Mouse (Mus musculus) left cerebral cortex, postnatal 25 days (tissue): ENCODE results near the gene Ccdc78. TPM values are rescaled to one million over a fixed set of nuclear protein-coding genes. Genes with fewer than 3 reads are reported as not detected.
"Not testable (repeated sequence)": the region's sequence is repeated elsewhere in the genome, so short reads cannot be mapped to it uniquely, and the experiment has no call there.

Experiments used
- DNase-seq, 2 experiments: peaks; one replicate each; pipeline ENCODE4 v3.0.0; 2022; ENCODE audit warnings: low spot score in 2 of 2, mixed read lengths in 1 of 2
- intact Hi-C: fragments of 180-260 bp; cut with DNase I; formaldehyde crosslinking; loops from one replicate; pipeline ENCODE4 v1.15.1; 2025
- total RNA-seq, 2 experiments: library from RNA; stranded (reverse); gene quantifications; 2 replicates each; pipeline ENCODE4 v1.2.3; 2021

Ccdc78 gene
- under 1 TPM in 1 of 2 experiments, not detected in 1; 0.21 TPM for total RNA-seq

DNA sequence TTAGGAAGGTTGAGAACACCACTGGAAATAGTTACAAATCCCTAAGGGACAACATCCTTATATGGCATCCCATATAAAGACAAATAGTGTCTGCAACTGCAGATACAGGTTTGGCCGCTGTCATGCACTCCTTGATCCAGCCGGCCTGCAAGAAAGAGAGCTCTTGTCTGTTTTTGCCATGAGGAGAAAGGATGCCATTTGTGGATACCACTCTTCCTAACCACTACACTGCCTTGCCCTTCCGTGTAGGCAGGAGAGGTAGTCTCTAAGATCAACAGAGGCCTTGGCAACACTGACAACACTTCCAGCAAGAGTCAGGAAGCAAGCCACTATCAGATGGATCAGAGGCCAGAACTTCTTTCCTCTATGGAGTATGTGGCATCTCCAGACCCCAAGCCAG lies at the start of gene Ccdc78:
Gene Ccdc78, plus strand, starts transcription at position 301 of the 400 bp plus-strand sequence.
- intact Hi-C loops: no loop called here
- no peak for DNase-seq

DNA sequence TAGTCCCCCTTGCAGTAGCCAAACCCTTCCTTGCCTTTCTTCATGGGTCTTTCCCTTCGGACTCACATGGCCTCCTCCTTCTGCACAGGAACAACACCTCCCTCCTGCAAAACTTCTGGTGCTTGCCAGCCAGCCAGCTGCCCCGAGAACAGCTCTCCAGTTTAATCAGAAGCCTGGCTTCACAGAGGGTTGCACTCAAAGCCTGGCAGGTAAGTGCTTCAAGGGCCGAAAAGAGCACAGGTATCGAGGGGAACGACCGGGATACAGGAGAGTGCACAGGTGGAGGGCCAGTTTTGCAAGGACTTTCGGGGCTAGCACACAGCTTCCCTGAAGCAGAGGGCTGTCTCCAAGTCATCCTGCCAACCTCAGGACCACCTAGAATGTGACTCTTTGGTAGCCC lies 47.5 kb upstream of the Ccdc78 start:
- DNase-seq: no peak
- intact Hi-C loops: no loop called here

DNA sequence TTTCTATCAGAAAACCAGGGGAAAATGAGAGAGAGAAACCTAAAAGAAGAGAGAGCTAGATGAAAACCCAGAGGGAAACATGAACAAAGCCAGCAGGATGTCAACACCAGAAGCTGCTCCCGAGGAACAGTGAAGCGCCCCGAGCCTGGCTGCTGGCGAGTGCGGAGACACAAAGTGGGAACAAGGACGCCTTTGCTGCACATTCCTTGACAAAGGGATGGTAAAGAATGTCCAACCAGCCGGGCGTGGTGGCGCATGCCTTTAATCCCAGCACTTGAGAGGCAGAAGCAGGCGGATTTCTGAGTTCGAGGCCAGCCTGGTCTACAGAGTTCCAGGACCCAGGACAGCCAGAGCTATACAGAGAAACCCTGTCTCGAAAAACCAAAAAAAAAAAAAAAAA lies 44.9 kb upstream of the Ccdc78 start:
- DNase-seq: not testable (repeated sequence)
- intact Hi-C loops: loop anchor here (10.0 kb wide), 1 partner anchor 917 kb away; no protein-coding TSS in a partner anchor

DNA sequence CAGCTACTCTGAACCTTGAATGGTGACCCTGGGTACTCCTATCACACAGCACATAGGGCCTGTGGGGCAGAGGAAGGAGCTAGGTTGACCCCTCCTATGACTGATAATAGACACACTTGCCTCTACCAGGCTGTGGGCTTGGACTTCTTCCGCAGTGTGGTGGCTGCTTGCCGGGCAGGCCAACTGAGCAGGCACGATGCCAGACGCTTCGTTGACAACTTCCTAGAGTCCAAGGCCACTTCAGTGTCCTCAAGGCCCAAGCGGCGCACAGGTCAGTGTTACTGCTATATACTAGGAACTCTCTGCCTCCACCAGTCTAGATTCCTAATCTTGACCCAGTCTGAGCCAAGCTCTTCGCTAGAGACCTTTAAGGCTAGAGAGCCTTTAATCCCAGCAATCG lies 42.5 kb upstream of the Ccdc78 start:
- intact Hi-C loops: loop anchor here (10.0 kb wide), 1 partner anchor 919 kb away; no protein-coding TSS in a partner anchor
- no peak for DNase-seq

DNA sequence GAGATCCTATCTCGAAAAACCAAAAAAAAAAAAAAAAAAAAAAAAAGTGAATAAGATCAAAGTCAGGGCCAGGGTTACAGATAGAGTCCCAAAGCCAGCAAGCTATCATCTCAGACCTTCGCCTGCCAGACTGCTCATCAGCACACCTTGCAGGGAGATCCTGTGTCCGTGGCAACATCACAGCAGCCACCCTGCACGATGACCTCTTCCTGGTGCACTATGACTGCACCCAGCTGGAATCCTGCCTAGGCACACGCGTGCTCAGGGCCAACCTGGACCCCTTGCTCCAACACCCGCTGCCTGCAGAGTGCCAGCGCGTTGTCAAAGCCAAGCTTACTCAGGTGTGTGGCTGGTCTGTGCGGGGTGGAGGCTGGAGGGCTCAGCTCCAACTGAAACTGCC lies 42.1 kb upstream of the Ccdc78 start:
- intact Hi-C loops: loop anchor here (10.0 kb wide), 1 partner anchor 920 kb away; no protein-coding TSS in a partner anchor
- DNase-seq: no peak

DNA sequence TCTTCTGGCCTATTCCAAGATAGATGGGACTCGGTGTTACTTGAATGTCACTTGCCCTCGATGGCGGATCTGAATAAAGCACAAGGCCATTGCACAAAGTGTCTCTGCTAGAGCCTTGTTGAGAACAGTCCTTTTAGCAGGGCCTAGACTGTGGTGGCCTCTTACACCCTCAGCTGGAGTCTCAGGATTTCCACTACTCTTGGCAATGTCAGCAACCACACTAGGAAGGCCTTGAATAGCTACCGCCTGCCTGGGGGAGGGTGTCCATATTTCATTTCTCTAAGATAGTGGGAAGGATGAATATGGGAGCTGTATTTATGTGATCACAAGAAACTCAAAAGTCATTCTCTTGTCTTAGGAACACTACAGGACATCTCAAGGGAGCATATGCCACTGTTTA lies 38.1 kb upstream of the Ccdc78 start:
- intact Hi-C loops: loop anchor here (10.0 kb wide), 1 partner anchor 923 kb away; no protein-coding TSS in a partner anchor
- peak in 1 of 2 experiments; percentile 47 for DNase-seq

DNA sequence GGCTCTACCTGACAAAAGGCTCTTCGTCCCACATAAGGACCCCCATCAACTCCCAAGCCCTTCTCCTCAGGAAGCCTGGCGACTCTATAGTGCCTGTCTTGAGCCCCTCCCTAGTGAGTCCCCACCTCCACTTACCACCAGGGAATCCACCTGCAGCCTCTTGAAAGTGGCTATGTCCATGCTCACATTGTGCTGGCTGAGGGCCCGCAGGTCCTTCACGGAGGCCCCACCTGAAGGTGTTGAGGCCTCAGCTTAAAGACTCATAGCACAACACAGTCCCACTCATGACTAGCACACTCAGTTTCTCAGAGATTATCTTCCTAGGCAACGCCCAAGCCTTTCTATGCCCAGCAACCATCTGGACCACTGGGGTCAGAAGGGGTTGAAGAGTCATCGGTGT lies 37.1 kb upstream of the Ccdc78 start:
- DNase-seq: no peak
- intact Hi-C loops: loop anchor here (10.0 kb wide), 1 partner anchor 925 kb away; no protein-coding TSS in a partner anchor

DNA sequence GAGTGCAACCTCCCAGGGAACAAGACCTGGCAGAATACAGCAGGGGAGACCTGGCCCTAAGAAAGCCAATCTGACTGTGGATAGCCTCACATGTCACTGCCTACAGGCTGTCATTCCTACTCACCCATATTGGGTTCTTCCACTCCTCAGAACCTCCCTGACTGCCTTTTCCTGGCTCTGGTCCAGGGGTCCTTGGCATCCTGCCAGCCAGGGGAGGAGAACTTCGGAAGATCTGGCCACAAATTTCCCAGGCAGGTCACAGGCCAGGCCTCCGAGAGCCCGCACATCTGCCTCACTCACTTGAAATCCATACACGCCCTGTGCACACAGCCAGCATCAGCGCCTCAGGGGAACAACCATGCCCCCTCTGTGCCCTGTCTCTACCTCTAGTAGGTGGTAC lies 34.9 kb upstream of the Ccdc78 start:
- peak in 1 of 2 experiments; percentile 19 for DNase-seq
- intact Hi-C loops: no loop called here

DNA sequence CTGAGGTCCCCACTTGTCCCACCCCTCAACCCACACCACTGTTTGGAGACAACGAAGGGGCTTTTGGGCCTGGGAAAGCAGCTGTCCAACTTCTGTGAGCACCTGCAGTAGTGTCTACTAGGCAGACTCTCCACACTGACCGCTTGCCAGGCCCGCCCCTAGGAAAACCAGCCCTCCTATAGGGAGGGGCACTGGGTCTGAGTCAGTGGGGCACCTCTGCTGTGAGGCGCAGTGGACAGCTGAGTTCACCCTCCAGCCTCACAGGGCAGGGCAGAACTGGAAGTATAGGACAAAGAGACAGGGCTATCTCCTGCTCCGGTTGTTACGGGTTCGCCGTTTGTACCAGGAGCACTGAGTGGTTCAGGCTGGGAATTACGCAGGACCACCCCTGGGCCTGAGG lies 32.1 kb upstream of the Ccdc78 start, which contains the start of gene Msln:
Gene Msln, minus strand, starts transcription at position 138 of the 400 bp plus-strand sequence.
- DNase-seq: no peak
- intact Hi-C loops: no loop called here

DNA sequence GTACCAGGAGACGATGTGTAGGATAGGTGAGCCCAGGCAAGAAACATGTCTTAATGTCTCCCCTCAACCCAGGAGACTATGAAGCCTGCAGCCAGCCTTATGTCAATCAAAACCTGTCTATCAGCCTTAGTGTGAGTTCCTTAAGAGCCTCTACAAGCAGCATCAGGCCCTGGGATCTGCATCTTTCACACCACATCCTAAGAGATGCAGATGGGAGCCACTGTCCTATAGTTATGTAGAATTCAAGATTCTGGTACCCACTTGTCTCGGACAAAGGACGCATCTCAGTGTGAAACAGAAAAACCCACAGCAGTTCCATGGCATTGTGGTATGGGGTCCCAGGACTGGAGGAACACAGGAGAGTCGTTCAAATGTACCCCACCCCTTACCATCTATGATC lies 31.3 kb upstream of the Ccdc78 start:
- DNase-seq: no peak
- intact Hi-C loops: no loop called here

DNA sequence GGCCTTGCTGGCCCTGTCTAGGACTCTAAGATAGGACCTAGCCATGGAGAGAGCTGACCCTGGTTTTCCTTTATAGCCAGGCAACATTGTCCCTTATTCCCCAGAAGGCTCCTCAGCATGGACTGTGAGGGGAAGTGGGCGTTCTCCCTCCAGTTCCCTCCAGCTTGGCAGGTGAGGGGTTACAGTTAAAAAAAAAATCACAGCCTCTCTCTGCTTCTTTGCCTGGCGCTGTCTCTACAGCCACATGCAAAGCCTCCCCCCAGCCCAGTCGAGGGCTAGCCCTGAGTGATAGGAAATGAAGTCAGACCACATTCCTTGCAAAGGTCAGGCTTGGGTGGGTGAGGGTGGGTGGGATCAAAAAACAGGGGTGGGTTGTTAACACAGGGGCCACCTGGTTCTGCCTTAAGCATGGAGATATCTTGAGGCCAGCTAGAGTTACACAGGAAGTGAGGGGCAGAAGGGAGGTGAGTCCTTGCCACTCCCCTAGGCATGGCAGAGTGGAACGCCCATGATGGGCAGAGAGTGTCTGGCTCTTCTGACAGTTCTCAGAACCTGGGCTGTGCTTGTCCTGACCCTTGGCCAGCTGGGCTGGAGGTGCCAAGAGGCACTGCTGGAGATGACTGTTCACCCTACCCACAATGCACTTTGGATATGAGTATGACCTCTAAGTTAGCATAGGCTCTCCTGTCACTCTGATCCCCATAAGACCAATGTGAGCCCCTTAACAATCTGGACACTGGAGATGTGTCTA lies 30.6 kb upstream of the Ccdc78 start:
- intact Hi-C loops: no loop called here

DNA sequence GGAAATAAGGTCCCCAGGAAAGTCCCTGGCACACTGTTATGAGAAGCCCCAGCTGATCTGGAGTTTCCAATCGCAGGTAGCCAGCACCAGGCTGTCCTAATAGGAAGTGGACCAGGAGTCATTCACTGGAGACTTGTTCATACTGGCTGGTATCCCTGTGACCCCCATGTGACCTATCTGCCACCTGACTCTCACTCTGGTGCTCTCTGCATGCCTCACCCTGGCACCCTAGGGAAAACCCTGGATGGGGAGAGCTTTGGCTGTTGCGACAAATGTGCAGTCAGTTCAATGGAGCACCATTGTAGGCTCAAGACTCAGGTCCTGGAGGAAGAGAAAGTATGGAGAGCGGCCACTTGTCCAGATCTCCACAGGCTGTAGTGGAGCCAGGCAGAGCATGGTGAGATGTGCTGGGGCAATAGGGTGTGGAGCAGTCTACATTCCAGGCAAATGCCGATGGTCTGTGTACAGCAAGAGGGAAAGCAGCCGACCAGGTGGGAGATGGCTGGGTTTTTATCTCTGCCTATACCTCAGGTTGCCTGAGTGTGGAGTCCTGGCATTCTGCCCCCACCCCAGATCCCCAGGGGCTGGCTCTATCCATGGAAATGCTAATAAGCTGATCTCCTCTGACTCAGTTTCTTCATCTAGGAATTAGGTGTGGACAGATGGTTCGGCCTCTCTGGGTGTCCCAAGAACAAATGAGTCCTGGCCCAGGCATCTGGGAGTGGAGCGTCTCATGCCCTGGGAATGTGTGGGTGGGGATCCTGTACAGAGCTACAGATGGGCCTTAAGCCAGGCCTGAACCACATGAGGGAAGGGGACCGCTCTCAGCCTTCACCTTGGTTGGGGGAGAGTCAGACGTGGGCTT lies 29.8 kb upstream of the Ccdc78 start:
- intact Hi-C loops: no loop called here
- DNase-seq: no peak

More for the DNA sequence above, 30.6 kb upstream of the Ccdc78 start:
- DNase-seq: no peak

DNA sequence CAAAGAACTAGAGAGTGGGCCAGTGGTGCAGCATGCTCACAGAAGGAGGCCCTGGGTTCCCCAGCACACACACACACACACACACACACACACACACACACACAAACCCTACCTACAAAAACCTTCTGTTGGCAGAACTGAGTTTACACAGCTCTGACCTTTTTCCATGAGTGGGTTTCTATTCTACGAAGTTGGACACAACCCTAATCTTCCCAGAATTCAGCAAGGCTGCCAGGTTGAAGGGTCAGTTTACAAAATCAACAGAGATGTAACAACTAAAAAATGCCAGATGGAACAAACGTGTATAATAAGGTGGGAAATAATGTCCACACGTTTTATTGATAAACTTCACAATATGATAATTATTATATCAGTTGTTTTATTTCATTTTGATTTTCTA lies 28.7 kb upstream of the Ccdc78 start:
- DNase-seq: no peak
- intact Hi-C loops: no loop called here

DNA sequence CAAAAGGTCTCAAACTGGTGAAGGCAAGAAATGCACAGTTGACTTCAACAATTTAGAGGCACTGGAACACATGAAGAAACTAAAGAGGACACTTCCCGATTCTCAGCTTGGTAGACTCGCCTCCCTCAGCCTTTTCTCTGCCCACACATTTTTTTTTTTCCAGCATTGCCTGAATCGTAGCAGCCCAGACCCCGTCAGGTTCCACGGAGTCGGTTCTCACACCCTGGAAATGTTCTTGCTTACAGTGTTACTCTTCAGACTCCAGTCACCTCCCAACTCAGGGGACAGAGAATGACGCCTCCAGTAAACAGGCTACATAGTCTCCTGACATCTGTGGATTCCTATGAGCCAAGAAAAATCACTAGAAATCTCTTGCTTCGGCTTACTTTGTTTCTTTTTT lies 26.2 kb upstream of the Ccdc78 start:
- peak in 1 of 2 experiments; percentile 82 for DNase-seq
- intact Hi-C loops: loop anchor here (5.0 kb wide), 1 partner anchor 42 kb away; no protein-coding TSS in a partner anchor

DNA sequence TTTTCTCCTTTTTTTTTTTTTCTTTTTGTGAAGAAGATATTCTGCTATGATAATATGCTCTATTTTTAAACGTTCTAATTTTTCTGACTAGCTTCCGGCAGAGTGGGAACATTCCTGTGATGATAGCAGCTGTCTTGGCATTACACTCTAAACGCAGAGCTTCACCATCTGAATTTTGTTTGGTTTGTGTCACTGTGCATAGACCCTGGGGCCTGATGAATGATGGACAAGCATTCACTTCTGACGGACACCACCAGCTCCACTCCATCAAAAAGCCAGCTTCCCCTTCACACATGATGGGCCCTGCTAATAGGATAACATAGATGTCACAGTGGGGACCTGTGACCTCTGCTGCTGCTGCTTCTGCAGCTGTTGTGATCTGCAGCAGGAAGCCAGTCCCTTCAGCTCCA lies 24.8 kb upstream of the Ccdc78 start:
- DNase-seq: peak; percentile 59 to 85
- intact Hi-C loops: loop anchor here (5.0 kb wide), 1 partner anchor 41 kb away; no protein-coding TSS in a partner anchor

DNA sequence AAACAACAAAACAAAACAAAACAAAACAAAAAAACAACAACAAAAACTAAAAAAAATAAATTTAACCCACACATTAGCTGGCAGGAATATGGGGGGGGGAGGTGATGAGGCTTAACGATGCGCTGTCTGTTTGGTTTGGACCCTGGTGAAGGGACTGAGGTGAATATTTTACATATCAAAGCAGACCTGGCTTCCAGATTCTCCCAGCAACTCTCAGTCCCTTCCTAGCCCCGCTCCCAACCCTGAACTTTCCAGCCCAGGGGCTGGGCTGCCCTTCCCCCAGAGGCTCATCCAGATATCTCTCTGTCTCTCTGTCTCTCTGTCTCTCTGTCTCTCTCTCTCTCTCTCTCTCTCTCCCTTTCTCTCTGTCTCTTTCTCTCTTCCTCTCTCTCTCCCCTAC lies 23.8 kb upstream of the Ccdc78 start:
- intact Hi-C loops: loop anchor here (5.0 kb wide), 1 partner anchor 40 kb away; no protein-coding TSS in a partner anchor
- no peak for DNase-seq

DNA sequence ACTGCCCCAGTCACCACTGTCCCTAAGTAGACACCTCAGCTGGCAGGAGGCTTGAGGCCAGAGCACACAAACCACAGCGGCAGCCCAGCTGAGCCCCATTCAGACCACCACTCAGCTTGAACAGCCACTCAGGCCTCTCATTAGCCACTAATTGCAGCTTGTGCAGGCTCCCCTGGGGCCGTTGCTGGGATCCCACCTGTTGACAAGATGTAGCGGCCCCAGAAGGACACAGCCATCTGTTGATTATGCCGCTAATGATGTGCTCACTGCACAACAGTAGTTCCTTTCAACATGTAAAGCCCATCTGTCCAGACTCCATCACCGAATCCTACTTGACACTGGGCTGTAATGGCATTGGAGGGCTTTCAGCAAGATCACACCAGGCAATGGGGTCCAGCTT lies 20.5 kb upstream of the Ccdc78 start:
- no peak for DNase-seq
- intact Hi-C loops: no loop called here

DNA sequence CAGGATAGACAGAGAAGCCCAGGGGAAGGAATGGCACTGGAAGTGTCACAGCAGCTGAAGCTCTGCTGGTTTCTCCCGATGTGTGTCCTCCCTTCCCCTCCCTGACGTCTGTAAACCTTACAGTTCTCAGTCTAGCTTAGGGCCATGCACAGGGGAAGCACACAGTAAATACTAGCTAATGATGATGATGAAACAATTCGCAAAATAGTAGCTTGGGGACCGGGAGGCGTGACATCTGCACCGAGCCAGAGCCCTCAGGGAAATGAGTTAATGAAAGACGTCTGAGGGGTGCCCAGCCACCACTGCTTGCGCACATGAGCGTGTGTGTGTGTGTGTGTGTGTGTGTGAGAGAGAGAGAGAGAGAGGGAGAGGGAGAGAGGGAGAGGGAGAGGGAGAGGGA lies 17.0 kb upstream of the Ccdc78 start:
- intact Hi-C loops: no loop called here
- DNase-seq: no peak

DNA sequence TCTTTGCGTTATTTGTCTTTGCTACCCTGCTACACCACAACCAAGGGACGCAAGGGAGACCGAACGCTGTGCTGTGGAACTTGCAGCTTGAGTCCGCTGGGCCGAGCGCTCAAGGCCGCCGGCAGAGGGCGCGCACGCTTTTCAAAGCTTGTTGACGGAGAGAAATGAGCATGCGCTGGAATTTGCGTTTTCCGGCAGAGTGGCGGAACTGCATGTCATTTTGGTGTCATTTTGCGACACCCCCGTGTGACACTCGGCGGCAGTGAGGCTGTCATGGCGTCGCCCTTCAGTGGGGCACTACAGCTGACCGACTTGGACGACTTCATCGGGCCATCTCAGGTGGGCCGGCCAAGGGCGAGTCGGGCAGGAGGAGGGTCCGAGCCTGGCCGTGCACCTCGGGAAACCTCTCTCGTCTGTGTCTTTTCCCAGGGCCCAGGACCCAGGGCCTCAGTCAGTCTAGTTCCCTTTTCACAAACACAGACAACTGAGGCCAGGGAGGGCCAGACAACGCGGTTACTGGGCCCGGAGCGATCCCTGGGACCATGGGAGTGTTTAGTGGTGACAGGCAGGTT lies 12.7 kb upstream of the Ccdc78 start, which contains the start of gene Narfl:
Gene Narfl, plus strand, starts transcription at position 228 of the 572 bp plus-strand sequence.
- peak; percentile 97 to 99 for DNase-seq
- intact Hi-C loops: loop anchor here (1.0 to 5.0 kb wide), 3 partner anchors 24 to 41 kb away; partner anchors contain the start of gene Metrn
